Mouse (Mus musculus): ENCODE measurements around the gene Actrt2. TPM values are rescaled to one million over a fixed set of nuclear protein-coding genes. Genes with fewer than 3 reads are reported as not detected.

Gene Actrt2
- total and polyA plus RNA-seq, 2 experiments = not detected

DNA sequence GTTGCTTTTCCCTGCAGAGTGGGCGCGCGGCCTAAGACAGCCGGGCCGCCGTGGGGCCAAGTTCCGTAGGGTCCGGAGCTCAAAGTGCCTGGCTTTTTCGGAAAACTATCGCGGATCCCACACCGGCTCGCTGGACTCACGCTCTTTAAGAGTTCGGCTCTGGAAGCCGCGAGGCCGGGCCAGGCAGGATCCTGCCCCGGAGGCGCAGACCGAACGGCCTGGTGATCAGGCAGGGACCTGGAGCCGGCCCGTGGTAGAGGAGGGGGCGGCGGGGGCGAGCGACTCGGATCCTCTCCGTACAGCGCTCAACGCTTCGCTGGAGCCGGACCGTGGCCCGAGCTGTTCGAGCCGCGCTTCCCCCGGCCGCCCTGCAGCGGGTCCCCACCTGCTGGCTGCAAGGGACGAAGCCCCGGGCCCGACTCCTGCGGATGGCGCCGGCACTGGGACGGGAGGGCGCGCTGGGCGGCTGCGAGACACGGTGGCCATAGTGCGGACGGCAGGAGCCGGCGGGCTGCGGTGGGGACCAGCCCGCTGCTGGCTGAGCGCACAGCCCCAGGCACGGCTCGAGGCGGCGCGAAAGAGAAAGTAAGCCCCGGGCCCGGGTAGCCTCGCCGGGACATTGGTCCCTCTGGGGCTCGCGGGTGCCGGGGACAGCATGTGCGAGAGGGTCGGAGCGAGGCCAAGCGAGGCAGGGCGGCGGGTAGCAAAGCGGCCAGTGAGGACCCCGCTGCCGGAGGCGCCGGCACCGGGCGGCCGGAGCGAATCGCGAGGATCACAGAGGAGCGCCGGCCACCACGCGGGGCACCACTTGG is 32.2 kb downstream of the Actrt2 start:
- Histone ChIP-seq H3K27ac (replicated peaks; ENCODE audit: insufficient read depth, low read depth, low read length) (no peak overlapping the region), H3K36me3 (ENCODE audit: control insufficient read depth, insufficient read depth, low read length) (no peaks in the 10 kb centered on the region), H3K4me3 (ENCODE audit: insufficient read depth, low read depth, low read length) (peak overlapping the region; percentile 61; the same call in 1 of the 2 replicates), H3K4me1 (ENCODE audit: control insufficient read depth, insufficient read depth, low read length) (no peaks in the 10 kb centered on the region), H3K9ac (ENCODE audit: low read depth, low read length) (peak overlapping the region; percentile 75), H3K27me3 (ENCODE audit: control insufficient read depth, insufficient read depth, low read length) (peaks cover 23% of the 10 kb centered on the region), H3K79me2 (ENCODE audit: control insufficient read depth, insufficient read depth, low read length) (no peaks in the 10 kb centered on the region)
- TF ChIP-seq CTCF (IDR thresholded peaks at IDR 0.05; ENCODE audit: low read depth, low read length) = no peak
- TF ChIP-seq POLR2A (IDR thresholded peaks at IDR 0.05; ENCODE audit: extremely low read depth, insufficient read depth, low read length) = no peak
- DNase-seq (ENCODE audit: extremely low read depth, low read depth, low spot score) = no peak
- 1% methylated on average over 92 of the region's 94 CpGs for WGBS

DNA sequence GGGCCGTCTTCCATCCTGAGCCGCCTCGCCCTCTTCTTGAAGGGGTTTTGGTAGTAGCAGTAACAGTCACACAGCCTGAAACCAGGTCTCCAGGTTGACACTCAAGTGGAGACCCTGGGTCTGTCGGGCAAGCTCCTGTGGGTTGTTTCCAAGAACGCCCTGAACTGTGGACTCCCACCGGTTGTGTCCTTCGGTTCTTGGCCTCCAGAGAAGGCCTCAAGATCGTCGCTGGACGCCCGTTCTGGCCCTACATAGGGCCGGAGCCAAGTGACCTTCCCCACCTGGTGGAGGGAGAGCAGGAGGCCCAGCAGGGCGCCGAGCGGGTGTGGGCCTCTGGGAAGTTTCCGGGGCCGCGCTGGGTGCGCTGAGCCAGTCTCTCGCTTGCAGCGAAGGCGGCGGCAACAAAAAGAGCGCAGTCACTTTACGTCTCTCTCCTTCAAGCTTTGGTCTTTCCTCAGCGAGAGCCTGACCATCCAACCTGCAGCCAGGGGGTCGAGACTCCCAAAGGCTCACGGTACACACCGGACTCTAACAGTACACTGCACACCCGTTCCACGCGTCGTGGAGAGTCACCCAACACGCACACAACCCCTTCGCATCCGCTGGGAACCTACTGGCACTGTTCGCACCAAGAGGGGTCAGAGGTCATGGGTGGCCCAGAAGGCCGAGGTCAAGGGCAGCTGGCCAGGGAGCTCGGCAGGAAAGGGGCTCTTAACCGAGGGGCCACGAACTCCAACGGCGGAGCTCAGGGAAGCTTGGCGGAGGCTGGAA is 33.0 kb downstream of the Actrt2 start:
- Histone ChIP-seq H3K27me3 (ENCODE audit: control insufficient read depth, insufficient read depth, low read length) (peaks cover 23% of the 10 kb centered on the region), H3K4me1 (ENCODE audit: control insufficient read depth, insufficient read depth, low read length) (no peaks in the 10 kb centered on the region), H3K27ac (replicated peaks; ENCODE audit: insufficient read depth, low read depth, low read length) (no peak overlapping the region), H3K36me3 (ENCODE audit: control insufficient read depth, insufficient read depth, low read length) (no peaks in the 10 kb centered on the region), H3K4me3 (ENCODE audit: insufficient read depth, low read depth, low read length) (peak overlapping the region; percentile 61; the same call in 1 of the 2 replicates), H3K79me2 (ENCODE audit: control insufficient read depth, insufficient read depth, low read length) (no peaks in the 10 kb centered on the region), H3K9ac (ENCODE audit: low read depth, low read length) (no peak overlapping the region)
- no peak for TF ChIP-seq POLR2A (IDR thresholded peaks at IDR 0.05; ENCODE audit: extremely low read depth, insufficient read depth, low read length)
- no peak for TF ChIP-seq CTCF (IDR thresholded peaks at IDR 0.05; ENCODE audit: low read depth, low read length)
- 52% methylated on average over 44 of the region's 44 CpGs for WGBS
- DNase-seq (ENCODE audit: extremely low read depth, low read depth, low spot score) = no peak

DNA sequence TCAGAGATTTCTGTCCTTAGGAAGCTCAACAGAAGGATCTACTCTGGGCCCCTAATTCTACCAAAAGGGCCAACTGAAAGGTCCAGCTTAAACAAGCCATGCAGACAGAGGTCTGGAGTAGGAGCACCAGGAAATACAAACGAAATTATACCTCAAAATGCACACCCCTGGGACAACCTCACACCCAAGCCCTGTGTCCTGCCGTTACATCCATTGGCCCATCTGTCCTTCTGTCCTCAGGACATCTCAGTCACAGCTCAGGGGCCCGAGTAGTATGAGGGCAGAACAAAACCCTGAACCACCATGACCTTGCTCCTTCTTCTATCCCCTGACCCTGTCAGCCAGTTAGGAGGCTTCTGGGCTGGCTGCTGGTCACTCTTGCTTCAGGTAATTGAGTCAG is 33.7 kb downstream of the Actrt2 start:
- TF ChIP-seq POLR2A (IDR thresholded peaks at IDR 0.05; ENCODE audit: extremely low read depth, insufficient read depth, low read length) (no peak), CTCF (IDR thresholded peaks at IDR 0.05; ENCODE audit: low read depth, low read length) (no peak)
- Histone ChIP-seq H3K27ac (replicated peaks; ENCODE audit: insufficient read depth, low read depth, low read length) (no peak overlapping the region), H3K4me3 (ENCODE audit: insufficient read depth, low read depth, low read length) (no peak overlapping the region), H3K27me3 (ENCODE audit: control insufficient read depth, insufficient read depth, low read length) (peaks cover 23% of the 10 kb centered on the region), H3K9ac (ENCODE audit: low read depth, low read length) (no peak overlapping the region), H3K36me3 (ENCODE audit: control insufficient read depth, insufficient read depth, low read length) (no peaks in the 10 kb centered on the region), H3K79me2 (ENCODE audit: control insufficient read depth, insufficient read depth, low read length) (no peaks in the 10 kb centered on the region), H3K4me1 (ENCODE audit: control insufficient read depth, insufficient read depth, low read length) (no peaks in the 10 kb centered on the region)
- no peak for DNase-seq (ENCODE audit: extremely low read depth, low read depth, low spot score)
- 75% methylated on average over 3 of the region's 3 CpGs for WGBS

- 71% methylated on average over 14 of the region's 14 CpGs for WGBS
- Histone ChIP-seq H3K4me3 (ENCODE audit: insufficient read depth, low read depth, low read length) (no peak overlapping the region), H3K79me2 (ENCODE audit: control insufficient read depth, insufficient read depth, low read length) (no peaks in the 10 kb centered on the region), H3K9ac (ENCODE audit: low read depth, low read length) (no peak overlapping the region), H3K36me3 (ENCODE audit: control insufficient read depth, insufficient read depth, low read length) (no peaks in the 10 kb centered on the region), H3K4me1 (ENCODE audit: control insufficient read depth, insufficient read depth, low read length) (no peaks in the 10 kb centered on the region), H3K27me3 (ENCODE audit: control insufficient read depth, insufficient read depth, low read length) (peaks cover 23% of the 10 kb centered on the region), H3K27ac (replicated peaks; ENCODE audit: insufficient read depth, low read depth, low read length) (no peak overlapping the region)
- no peak for TF ChIP-seq CTCF (IDR thresholded peaks at IDR 0.05; ENCODE audit: low read depth, low read length)
- TF ChIP-seq POLR2A (IDR thresholded peaks at IDR 0.05; ENCODE audit: extremely low read depth, insufficient read depth, low read length) = no peak
- DNase-seq (ENCODE audit: extremely low read depth, low read depth, low spot score) = no peak
These were observed 34.6 kb downstream of the Actrt2 start for GRCm38 (mm10) chr4:154632800-154633764.

- 63% methylated on average over 3 of the region's 3 CpGs for WGBS
- Histone ChIP-seq H3K4me1 (ENCODE audit: control insufficient read depth, insufficient read depth, low read length) (no peaks in the 10 kb centered on the region), H3K79me2 (ENCODE audit: control insufficient read depth, insufficient read depth, low read length) (no peaks in the 10 kb centered on the region), H3K27me3 (ENCODE audit: control insufficient read depth, insufficient read depth, low read length) (peaks cover 12% of the 10 kb centered on the region), H3K36me3 (ENCODE audit: control insufficient read depth, insufficient read depth, low read length) (no peaks in the 10 kb centered on the region), H3K27ac (replicated peaks; ENCODE audit: insufficient read depth, low read depth, low read length) (no peak overlapping the region), H3K9ac (ENCODE audit: low read depth, low read length) (no peak overlapping the region), H3K4me3 (ENCODE audit: insufficient read depth, low read depth, low read length) (no peak overlapping the region)
- no peak for TF ChIP-seq CTCF (IDR thresholded peaks at IDR 0.05; ENCODE audit: low read depth, low read length)
- TF ChIP-seq POLR2A (IDR thresholded peaks at IDR 0.05; ENCODE audit: extremely low read depth, insufficient read depth, low read length) = no peak
- no peak for DNase-seq (ENCODE audit: extremely low read depth, low read depth, low spot score)
These were observed 36.9 kb downstream of the Actrt2 start for GRCm38 (mm10) chr4:154630763-154631162.
